Mouse (Mus musculus): Measurements from ENCODE around the gene Trappc12. TPM values are rescaled to one million over a fixed set of nuclear protein-coding genes. Genes with fewer than 3 reads are reported as not detected.

The Trappc12 gene
- polyA plus RNA-seq, 1 experiment from 2014 or later, result 40.0 TPM

Small RNA genes lying within 50 kb of the gene (microRNA-seq; reads per million reads assigned to microRNA genes)
- gene Mir6937 (ENCODE audit: insufficient number of aligned reads), result not detected

Other genes with a start within 250 kb of the Trappc12 start
- 0.21 and 0.31 TPM in 2 replicates for gene Dcdc2c, start 198.1 kb downstream of the Trappc12 start, polyA plus RNA-seq (2014; fragmentation: Nextera tagmentation; extraction: Ambion mirVana)
- gene Allc, start 167.9 kb downstream of the Trappc12 start, polyA plus RNA-seq (2014; fragmentation: Nextera tagmentation; extraction: Ambion mirVana), result not detected in 2 replicates
- not detected in 2 replicates for gene Colec11, start 127.1 kb downstream of the Trappc12 start, polyA plus RNA-seq (2014; fragmentation: Nextera tagmentation; extraction: Ambion mirVana)
- 626 and 751 TPM in 2 replicates for gene Rps7, start 114.5 kb downstream of the Trappc12 start, polyA plus RNA-seq (2014; fragmentation: Nextera tagmentation; extraction: Ambion mirVana)
- 27.6 and 30.4 TPM in 2 replicates for gene Rnaseh1, start 100.9 kb downstream of the Trappc12 start, polyA plus RNA-seq (2014; fragmentation: Nextera tagmentation; extraction: Ambion mirVana)
- 54.6 and 56.9 TPM in 2 replicates for gene Adi1, start 75.2 kb downstream of the Trappc12 start, polyA plus RNA-seq (2014; fragmentation: Nextera tagmentation; extraction: Ambion mirVana)
- 36.3 and 40.3 TPM in 2 replicates for gene Eipr1, start 1.3 kb upstream of the Trappc12 start, polyA plus RNA-seq (2014; fragmentation: Nextera tagmentation; extraction: Ambion mirVana)

Data from forebrain, embryonic 11.5 days (tissue).